Mouse (Mus musculus) brain, adult 2 months (tissue): ENCODE data around the gene Syt13.

Experiments
- DNase-seq: peaks from one replicate; pipeline ENCODE4 v3.0.0; 2011; ENCODE audit warnings: low read depth, low spot score

Gene Syt13

DNA sequence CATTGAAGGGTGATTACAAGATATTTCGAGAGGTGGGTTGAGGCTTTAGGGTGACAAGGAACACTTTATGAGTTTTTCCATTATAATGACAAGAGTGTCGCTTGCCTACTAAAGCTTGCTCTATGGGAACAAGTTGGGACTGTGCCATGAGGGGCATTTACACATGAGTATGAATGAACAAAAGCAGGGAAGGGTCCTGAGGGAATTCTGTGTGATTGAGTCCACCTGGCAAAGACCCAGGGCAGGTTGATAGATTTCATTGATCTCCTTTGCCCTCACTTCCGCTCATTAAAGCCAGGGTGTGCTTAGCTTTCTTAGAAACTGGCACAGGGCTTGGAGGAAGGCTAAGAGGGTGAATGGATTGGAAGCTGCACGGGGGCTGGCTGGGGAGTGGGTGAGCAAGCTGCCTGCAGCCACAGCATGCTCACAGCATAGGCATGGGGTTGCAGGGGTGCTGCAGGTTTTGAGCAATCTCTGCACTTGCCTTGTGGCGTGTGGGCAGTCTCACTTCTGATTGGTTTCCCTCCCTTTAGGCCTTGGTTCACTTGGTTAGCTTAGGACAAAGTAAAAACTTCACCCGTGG is 9.9 kb downstream of the Syt13 start:
- DNase-seq, result peak; percentile 55

GRCm38 (mm10) chr2:92929696-92930095 is 14.8 kb downstream of the Syt13 start:
- no peak for DNase-seq

GRCm38 (mm10) chr2:92931061-92931460 is 16.2 kb downstream of the Syt13 start:
- DNase-seq, result no peak

DNA sequence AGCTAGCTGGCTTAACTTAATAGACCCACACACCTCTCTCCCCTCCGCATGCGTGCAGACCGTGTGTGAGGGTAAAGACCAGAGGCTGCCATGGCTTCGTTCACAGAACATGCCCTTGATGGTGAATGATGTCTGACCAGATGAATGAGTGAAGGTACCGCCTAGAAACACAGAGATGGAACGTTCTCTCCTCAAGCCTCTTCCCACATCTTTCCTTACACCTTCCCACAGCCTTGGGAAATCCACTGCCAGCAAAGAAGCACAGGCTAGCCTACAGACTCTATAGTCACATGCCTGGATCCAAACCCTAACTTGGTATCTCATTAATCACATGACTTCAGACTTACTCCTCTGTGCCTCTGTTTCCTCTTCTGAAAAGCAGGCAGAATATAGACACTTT is 18.5 kb downstream of the Syt13 start:
- peak; percentile 56 for DNase-seq

- peak; percentile 93 for DNase-seq
Measured at GRCm38 (mm10) chr2:92934312-92934982, 19.5 kb downstream of the Syt13 start.

- peak; percentile 97 for DNase-seq
Measured at GRCm38 (mm10) chr2:92935483-92935882, 20.6 kb downstream of the Syt13 start.

DNA sequence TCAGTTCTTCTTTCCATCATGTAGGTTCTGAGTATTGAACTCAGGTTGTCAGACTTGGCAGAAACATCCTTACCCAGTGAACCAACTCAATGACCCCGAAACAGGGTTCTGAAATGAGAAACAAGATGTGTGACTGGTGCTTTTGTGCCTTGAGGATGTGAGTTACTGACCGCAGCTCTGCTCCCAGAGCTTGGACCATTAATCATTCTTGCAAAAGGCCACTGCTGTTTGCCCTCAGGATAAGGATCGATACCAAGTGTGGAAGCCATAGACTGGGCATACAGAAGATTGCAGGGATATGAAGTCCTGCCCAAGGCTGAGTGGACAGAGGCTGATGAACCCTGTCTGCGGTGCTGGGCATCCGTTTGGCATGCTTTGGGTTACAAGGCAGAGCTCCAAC is 23.2 kb downstream of the Syt13 start:
- DNase-seq, result no peak

DNA sequence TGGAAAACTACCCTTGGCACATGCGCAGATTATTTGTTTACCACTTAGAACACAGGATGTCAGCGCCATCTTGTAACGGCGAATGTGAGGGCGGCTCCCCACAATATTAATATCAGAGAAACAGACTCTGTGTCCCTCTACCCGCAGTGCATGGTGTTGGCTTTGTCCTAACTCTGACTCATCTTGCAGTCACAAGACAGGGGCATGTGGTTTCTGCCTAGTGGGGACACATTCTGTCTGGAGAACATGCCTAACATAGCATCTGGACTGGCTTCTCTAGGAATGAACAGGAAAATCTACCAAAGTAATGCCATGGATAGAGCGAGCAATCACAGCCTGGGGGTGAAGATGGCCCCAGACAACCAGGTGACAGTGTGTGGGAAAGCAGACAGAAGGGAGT is 23.9 kb downstream of the Syt13 start:
- DNase-seq, result peak; percentile 79

DNA sequence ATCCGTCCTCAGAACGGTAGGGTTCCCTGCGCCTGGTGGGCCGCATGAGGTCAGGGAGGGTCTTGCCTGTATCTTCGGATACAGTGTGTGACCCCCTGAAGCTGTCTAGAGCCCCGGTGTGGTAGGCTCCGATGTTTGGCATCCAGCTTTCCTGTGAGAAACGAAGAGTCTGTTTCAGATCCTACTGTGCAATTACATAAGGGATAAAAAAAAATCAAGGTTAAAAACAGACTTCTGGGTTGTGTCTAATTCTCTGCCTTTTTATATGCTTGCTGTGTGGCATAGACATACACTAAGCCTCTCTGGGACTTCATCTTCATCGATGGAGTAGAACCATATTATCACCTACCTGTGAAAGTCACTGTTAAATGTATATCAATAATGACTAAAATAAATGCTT is 26.1 kb downstream of the Syt13 start:
- DNase-seq, result peak; percentile 55

DNA sequence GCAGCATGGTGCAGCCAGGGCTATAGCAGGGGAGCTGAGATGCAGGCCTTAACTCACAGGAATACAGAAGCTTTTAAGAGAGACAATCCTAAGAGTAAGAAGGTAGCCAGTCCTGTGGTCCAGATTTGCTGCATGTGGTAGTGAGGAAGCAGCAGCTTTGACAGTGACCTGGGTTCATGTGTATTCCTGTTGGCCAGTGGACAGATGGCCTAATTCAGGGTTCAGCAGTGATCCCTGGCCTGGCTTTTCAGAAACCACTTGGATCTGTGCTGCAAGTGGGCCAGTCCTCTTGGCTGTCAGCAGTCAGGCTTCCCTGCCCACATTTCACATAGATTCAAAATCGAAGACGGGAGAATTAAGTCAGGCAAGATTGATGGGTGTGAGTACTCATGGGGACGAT is 26.6 kb downstream of the Syt13 start:
- peak; percentile 85 for DNase-seq

DNA sequence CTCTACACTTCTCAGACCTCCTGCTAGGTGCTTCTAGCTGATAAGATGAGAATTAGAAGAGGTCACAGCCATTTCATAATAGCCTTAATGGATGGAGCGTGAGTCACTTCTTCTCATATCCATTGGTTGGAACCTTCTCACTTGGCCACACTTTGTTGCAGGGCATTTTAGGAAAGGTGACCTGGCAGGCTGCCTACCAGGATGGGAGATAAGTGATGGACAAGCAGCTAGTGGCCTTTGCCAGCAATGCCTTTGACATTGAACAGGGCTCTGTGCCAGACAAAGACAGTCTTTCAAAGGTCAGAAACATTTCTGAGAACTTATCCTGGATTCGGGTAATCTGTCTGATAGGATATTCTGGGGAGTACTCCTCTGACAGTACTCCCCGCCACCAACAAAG is 28.5 kb downstream of the Syt13 start:
- DNase-seq, result no peak

- no peak for DNase-seq
Measured at GRCm38 (mm10) chr2:92944356-92944755, 29.5 kb downstream of the Syt13 start.

DNA sequence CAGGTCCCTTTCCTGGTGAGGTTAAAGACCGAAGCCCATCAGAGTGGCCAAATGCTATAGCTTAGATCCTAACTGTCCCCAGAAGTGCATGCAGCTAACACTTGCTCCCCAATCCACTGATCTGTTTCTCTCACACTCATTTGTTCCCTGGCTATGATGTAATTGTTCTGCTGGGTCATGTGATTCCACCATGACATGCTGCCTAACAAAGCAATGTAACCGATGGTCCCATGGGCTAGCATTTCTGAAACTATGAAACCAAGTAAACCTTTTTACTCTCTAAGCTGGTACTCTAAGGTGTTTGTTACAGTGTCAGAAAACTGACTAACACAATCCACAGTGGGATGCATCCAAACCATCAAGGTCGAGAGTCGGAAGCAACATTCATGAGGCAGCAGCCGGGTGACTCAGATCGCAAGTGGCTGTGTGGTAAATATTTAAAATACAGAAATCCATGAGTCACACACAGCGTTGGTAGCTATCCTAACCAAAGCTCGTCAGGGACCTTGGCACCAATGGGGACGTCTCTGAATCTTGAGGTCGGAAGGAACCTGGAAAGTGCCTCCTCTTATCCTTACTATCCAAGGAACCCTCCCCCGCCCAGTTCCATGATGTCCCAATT is 30.3 kb downstream of the Syt13 start:
- peak; percentile 56 for DNase-seq

GRCm38 (mm10) chr2:92945824-92946598 is 31.1 kb downstream of the Syt13 start:
- DNase-seq, result no peak

- DNase-seq, result peak; percentile 89
Measured at GRCm38 (mm10) chr2:92947981-92948698, 33.2 kb downstream of the Syt13 start.

DNA sequence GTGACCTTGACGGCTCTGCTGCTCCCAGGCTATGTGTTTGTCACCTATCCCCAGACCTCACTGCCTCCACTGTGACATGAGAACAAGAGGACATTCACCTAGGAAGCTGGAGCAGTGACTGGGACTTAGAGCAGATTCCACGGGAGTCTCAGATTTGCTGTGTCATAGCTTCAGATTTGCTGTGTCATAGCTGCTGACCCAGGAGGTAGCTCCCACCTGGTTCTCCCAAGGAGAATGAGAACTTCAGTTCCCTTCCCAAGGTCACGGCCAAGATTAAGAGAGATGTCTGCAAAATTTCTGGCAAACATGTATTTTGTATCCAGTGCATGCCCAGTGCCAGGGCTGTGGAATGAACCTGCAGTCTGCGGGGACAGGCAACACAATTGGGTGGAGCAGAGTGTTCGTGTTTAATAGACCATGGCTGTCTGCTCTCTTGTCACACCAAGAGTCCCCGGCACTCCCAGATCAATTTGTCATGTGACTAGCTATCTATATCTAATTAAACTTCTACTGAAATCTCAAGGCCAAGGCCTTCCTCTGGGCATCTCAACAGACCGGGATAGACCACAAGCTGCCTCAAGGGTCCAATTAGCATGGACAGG is 33.9 kb downstream of the Syt13 start:
- DNase-seq, result peak; percentile 32

DNA sequence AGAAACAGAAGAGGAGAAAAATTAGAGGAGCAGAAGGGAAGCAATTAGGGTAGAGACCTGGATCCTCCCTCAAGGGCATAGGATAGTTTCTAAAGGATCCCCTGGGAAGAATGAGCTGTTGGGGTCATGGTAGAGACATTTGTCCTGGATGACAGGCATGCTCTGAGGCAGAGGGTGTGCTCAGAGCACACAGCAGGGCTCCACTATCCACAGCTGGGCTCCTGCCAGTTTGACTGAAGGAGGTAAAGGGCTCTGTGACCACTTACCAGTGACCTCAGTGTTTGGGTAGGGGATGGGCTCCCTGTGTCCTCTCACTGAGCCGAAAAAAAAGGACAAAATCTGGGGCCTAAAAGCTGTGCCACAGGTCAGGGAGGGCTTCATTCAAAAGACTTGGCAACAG is 34.6 kb downstream of the Syt13 start:
- no peak for DNase-seq

DNA sequence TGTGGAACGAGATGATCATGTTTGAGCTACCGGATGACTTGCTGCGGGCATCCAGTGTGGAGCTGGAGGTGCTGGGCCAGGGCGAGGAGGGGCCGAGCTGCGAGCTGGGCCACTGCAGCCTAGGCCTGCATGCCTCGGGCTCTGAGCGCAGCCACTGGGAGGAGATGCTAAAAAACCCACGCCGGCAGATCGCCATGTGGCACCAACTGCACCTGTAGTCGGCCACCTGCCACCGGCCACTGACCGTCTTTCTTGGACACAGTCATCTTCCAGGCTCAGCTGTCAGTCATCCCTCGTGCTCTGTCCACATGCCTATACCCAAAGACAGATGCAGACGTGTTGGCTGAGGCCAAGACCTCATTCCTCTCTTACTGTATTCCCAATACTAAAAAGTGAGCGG is 38.6 kb downstream of the Syt13 start:
- DNase-seq, result peak; percentile 85

DNA sequence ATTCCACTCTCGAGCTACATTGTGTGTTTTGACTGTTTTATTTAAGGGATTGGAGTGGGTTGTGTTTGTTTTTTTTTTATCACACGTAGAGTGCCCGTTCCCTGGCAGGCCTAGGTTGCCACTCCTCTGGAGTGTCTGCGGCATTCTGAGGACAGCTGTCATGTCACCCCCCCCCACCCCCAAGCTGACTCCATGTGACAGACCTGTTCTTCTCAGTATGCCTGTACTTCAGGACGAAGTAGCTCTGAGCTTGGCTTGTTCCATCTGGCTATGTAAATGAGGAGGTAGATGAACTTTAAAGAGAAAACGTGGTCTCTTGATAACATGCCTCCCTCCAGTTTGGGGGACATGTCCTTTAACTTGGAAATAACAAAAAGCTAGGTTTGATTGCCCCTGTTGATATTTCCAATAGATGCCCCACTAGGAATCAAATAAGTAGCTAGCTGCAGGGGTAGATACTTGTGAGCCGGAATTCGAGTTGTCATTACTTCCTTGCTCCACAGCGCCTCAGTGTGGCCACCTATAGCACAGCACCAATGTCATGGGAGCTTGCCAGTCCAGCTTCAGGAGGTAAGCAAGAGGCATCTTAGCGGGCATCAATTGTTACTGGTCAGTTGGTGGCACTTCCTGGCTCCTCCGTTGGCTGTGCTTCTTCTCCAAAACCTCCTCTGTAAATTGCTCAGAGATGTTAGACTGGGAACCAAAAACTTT is 39.7 kb downstream of the Syt13 start:
- DNase-seq, result peak; percentile 90

DNA sequence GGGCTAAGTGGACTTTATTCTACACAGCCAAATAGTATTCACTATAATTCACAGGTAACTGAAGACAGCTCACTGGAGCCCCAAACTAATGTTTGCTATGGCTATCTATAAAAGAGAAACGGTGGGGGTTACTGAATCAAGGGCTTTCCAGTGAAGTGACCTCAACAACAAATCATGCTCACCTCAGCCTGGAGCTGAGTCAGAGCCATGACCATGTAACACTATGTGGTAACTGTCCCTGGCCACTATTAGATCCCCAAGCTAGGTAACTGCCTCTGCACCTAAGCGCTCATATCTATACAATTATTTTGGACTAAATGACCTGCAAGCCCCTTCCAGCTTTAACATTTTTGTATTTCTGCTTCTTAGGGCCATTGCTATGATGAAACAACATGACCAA is 42.0 kb downstream of the Syt13 start:
- DNase-seq, result no peak

- DNase-seq, result peak; percentile 72
Measured at GRCm38 (mm10) chr2:92958640-92959039, 43.7 kb downstream of the Syt13 start.
